Mouse (Mus musculus): Measurements from ENCODE around the gene Rapgef6.

Gene Rapgef6

GRCm38 (mm10) chr11:54522529-54523430, at the start of gene Rapgef6:
Rapgef6 (plus strand) TSS chr11:54522847.
- in situ Hi-C loops (cut with MboI, MseI): no loop called here

- in situ Hi-C loops (cut with MboI, MseI): no loop called here
These were observed 44.2 kb upstream of the Rapgef6 start for GRCm38 (mm10) chr11:54478414-54478813.

GRCm38 (mm10) chr11:54486041-54486440, 36.6 kb upstream of the Rapgef6 start:
- in situ Hi-C loops (cut with MboI, MseI): no loop called here

- in situ Hi-C loops (cut with MboI, MseI): no loop called here
These were observed 30.6 kb upstream of the Rapgef6 start for GRCm38 (mm10) chr11:54491946-54492558.

- in situ Hi-C loops (cut with MboI, MseI): no loop called here
These were observed 30.1 kb upstream of the Rapgef6 start for GRCm38 (mm10) chr11:54492559-54492958.

- in situ Hi-C loops (cut with MboI, MseI): no loop called here
These were observed 22.8 kb upstream of the Rapgef6 start for GRCm38 (mm10) chr11:54499838-54500237.

- in situ Hi-C loops (cut with MboI, MseI): no loop called here
These were observed 20.0 kb upstream of the Rapgef6 start for GRCm38 (mm10) chr11:54502546-54503245.

GRCm38 (mm10) chr11:54513584-54513983, 9.1 kb upstream of the Rapgef6 start:
- in situ Hi-C loops (cut with MboI, MseI): no loop called here

GRCm38 (mm10) chr11:54521927-54522528, 619 bp upstream of the Rapgef6 start:
- in situ Hi-C loops (cut with MboI, MseI): no loop called here

GRCm38 (mm10) chr11:54523431-54524001, 869 bp downstream of the Rapgef6 start:
- in situ Hi-C loops (cut with MboI, MseI): no loop called here

GRCm38 (mm10) chr11:54528002-54528401, 5.4 kb downstream of the Rapgef6 start:
- in situ Hi-C loops (cut with MboI, MseI): no loop called here

GRCm38 (mm10) chr11:54530391-54530790, 7.7 kb downstream of the Rapgef6 start:
- in situ Hi-C loops (cut with MboI, MseI): no loop called here

- in situ Hi-C loops (cut with MboI, MseI): no loop called here
These were observed 8.3 kb downstream of the Rapgef6 start for GRCm38 (mm10) chr11:54530916-54531315.

- in situ Hi-C loops (cut with MboI, MseI): no loop called here
These were observed 11.2 kb downstream of the Rapgef6 start for GRCm38 (mm10) chr11:54533834-54534233.

- in situ Hi-C loops (cut with MboI, MseI): no loop called here
These were observed 12.2 kb downstream of the Rapgef6 start for GRCm38 (mm10) chr11:54534871-54535270.

- in situ Hi-C loops (cut with MboI, MseI): no loop called here
These were observed 16.4 kb downstream of the Rapgef6 start for GRCm38 (mm10) chr11:54539031-54539430.

GRCm38 (mm10) chr11:54539486-54539885, 16.8 kb downstream of the Rapgef6 start:
- in situ Hi-C loops (cut with MboI, MseI): no loop called here

GRCm38 (mm10) chr11:54540328-54540727, 17.7 kb downstream of the Rapgef6 start:
- in situ Hi-C loops (cut with MboI, MseI): loop anchor here (5.0 kb wide), 1 partner anchor 193 kb away; no protein-coding TSS in a partner anchor

GRCm38 (mm10) chr11:54542414-54542813, 19.8 kb downstream of the Rapgef6 start:
- in situ Hi-C loops (cut with MboI, MseI): loop anchor here (5.0 kb wide), 1 partner anchor 195 kb away; no protein-coding TSS in a partner anchor

- in situ Hi-C loops (cut with MboI, MseI): no loop called here
These were observed 32.3 kb downstream of the Rapgef6 start for GRCm38 (mm10) chr11:54554970-54555369.

- in situ Hi-C loops (cut with MboI, MseI): loop anchor here (5.0 kb wide), 1 partner anchor 85 kb away; no protein-coding TSS in a partner anchor
These were observed 40.1 kb downstream of the Rapgef6 start for GRCm38 (mm10) chr11:54562761-54563160.
